Mouse (Mus musculus) midbrain, postnatal 0 days (tissue): ENCODE measurements around the gene Nos3. TPM values are rescaled to one million over a fixed set of nuclear protein-coding genes. Genes with fewer than 3 reads are reported as not detected.

Experiments
- ATAC-seq: fragments of 200-750 bp; cut with Nextera tagmentation; 2 replicates; pipeline ENCODE4 v1.8.0; 2017; ENCODE audit warnings: moderate number of reproducible peaks, mild to moderate bottlenecking, moderate TSS enrichment, moderate library complexity; ENCODE audit not compliant: low FRiP score
- DNase-seq: peaks from one replicate; pipeline ENCODE4 v3.0.0-alpha.2; 2015; ENCODE audit warnings: low spot score
- H3K27ac ChIP-seq: fragments of 300-500 bp; sonication (generic); 2 replicates; pipeline ENCODE4 v1.5.1; 2014; ENCODE audit warnings: low read depth, mild to moderate bottlenecking, low read length, mixed read lengths
- H3K27me3 ChIP-seq: fragments of 300-500 bp; sonication (generic); 2 replicates; pipeline ENCODE4 v1.6.1; 2014; ENCODE audit warnings: low read length, control low read depth, mixed read lengths; ENCODE audit not compliant: insufficient read depth
- H3K36me3 ChIP-seq: fragments of 300-500 bp; sonication (generic); 2 replicates; pipeline ENCODE4 v1.6.1; 2014; ENCODE audit warnings: low read length, control low read depth, mixed read lengths; ENCODE audit not compliant: insufficient read depth
- H3K4me1 ChIP-seq: fragments of 300-500 bp; sonication (generic); 2 replicates; pipeline ENCODE4 v1.6.1; 2014; ENCODE audit warnings: mild to moderate bottlenecking, control low read depth, antibody characterized with exemption, low read length, mixed read lengths; ENCODE audit not compliant: insufficient read depth
- H3K4me2 ChIP-seq: fragments of 300-500 bp; sonication (generic); 2 replicates; pipeline ENCODE4 v1.6.1; 2014; ENCODE audit warnings: low read depth, mild to moderate bottlenecking, low read length, mixed read lengths; ENCODE audit not compliant: poor library complexity, severe bottlenecking
- H3K4me3 ChIP-seq: fragments of 300-500 bp; sonication (generic); 2 replicates; pipeline ENCODE4 v1.5.1; 2014; ENCODE audit warnings: low read depth, mild to moderate bottlenecking, low read length, moderate library complexity
- H3K9ac ChIP-seq: fragments of 300-500 bp; sonication (generic); replicated peaks from 2 replicates; pipeline ENCODE4 v1.6.1; 2014; ENCODE audit warnings: mild to moderate bottlenecking, low read length, moderate library complexity, mixed read lengths; ENCODE audit not compliant: poor library complexity, severe bottlenecking
- H3K9me3 ChIP-seq: fragments of 300-500 bp; sonication (generic); 2 replicates; pipeline ENCODE4 v1.6.1; 2016; ENCODE audit warnings: low read length, control low read depth
- CTCF ChIP-seq: IDR thresholded peaks from 2 replicates; pipeline ENCODE4 v1.5.1; 2016; ENCODE audit warnings: antibody characterized with exemption, mild to moderate bottlenecking
- WGBS: fragments of 180-500 bp; shearing (Covaris S2); extraction: QIAGEN DNeasy Blood & Tissue Kit; methylation state at CpG from one replicate; pipeline ENCODE4 v1.1.7; 2014; 5-methylcytosine and 5-hydroxymethylcytosine counted together
- polyA plus RNA-seq: library from polyadenylated mRNA; unstranded; fragments of >200 nt; fragmentation: Nextera tagmentation; extraction: Ambion mirVana; gene quantifications from 2 replicates; pipeline ENCODE4 v1.2.1, GENCODE M21; 2015
- total RNA-seq: library from RNA; depleted of rRNA; stranded (reverse); fragments of >200 nt; gene quantifications from 2 replicates; pipeline ENCODE4 v1.2.3, GENCODE M21; 2014

Gene Nos3
- total and polyA plus RNA-seq, 2 experiments from 2014 or later = 7.0 to 14.2 TPM

DNA sequence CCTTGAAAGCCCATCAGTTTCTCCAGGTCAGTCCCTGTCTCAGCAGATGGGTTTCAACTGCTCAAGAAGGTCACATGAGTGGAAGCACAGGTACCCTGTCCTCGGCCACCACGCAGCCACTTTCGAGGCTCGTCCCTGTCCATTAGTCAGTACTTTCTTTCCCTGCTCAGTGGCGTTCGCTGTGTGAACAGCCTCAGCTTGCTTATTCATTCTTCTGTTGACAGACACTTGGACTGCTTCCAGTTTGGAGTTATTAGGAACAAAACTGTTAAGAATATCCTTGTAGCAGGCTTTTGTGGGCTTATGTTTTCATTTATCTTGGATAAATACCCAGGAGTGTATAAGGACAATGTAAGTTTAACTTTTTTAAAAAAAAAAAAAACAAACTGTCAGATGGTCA, 9.6 kb downstream of the Nos3 start:
- ATAC-seq (no peak), DNase-seq (peak; percentile 31)

DNA sequence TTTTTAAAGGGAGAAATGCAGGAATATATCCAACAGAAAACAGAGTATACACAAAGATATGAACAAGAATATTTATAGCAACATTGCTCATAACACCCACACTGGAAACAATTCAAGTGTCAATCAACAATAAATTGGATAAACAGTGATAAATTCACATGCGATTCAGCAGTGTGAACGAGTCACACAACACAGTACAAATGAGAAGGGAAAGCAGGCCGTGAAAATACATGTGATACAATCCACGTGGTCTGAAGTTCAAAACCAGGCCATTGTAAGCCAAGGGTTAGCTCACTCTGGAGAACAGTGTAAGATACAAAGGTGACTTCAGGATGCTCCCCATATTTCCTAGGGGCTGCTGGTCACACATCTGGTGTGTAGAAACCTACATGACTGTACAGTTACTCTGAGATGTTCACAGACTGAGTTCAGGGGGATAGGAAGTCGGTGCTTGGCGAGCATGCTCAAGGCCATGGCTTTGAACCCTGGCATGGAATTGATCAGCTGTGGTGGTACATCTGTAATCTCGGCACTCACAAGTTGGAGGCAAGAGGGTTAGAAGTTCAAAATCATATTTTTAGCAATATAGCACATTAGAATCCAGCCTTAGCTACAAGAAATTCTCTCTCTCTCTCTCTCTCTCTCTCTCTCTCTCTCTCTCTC, 10.2 kb downstream of the Nos3 start:
- Histone ChIP-seq H3K4me2 (no peak overlapping the region), H3K4me1 (no peaks in the 10 kb centered on the region), H3K9me3 (no peaks in the 10 kb centered on the region), H3K4me3 (no peak overlapping the region), H3K27me3 (no peaks in the 10 kb centered on the region), H3K36me3 (0 out of 2 replicates have a peak, but pooled peaks cover 2% of the 10 kb centered on the region), H3K27ac (no peak overlapping the region), H3K9ac (no peak overlapping the region)
- DNase-seq = no peak
- TF ChIP-seq CTCF = no peak
- 76% methylated on average over 7 of the region's 7 CpGs for WGBS
- ATAC-seq = no peak

More for the DNA sequence above, 9.6 kb downstream of the Nos3 start:
- no peak overlapping the region for H3K9ac ChIP-seq
- H3K4me2 ChIP-seq = no peak overlapping the region
- H3K36me3 ChIP-seq = 0 out of 2 replicates have a peak, but pooled peaks cover 2% of the 10 kb centered on the region
- no peaks in the 10 kb centered on the region for H3K27me3 ChIP-seq
- whole genome bisulfite sequencing = 46% methylated on average over 6 of the region's 6 CpGs
- H3K4me1 ChIP-seq = no peaks in the 10 kb centered on the region
- no peak overlapping the region for H3K27ac ChIP-seq
- no peak overlapping the region for H3K4me3 ChIP-seq
- no peak for TF ChIP-seq CTCF
- H3K9me3 ChIP-seq = no peaks in the 10 kb centered on the region

DNA sequence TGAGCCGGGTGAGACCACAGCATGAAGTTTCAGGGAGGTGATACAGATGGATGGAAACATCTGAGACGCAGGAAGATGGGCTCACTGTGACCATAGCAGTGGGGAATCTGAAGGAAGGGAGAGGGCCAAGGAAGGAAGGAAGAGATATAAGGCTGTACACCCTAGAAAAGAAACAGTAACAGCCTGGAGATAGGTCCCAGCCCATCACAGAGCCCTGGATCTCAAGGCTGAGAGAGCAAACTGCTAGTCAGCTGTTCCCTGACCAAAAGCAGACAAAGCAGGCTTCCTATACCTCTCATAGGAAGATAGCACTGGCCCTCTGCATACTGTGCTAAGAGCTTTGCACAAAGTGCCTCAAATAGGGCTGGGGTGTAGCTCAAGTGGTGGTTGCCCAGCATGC, 14.1 kb downstream of the Nos3 start:
- no peak for TF ChIP-seq CTCF
- H3K4me2 ChIP-seq = no peak overlapping the region
- H3K4me1 ChIP-seq = peaks cover 5% of the 10 kb centered on the region; the same call in 1 of the 2 replicates
- WGBS = 78% methylated on average over 2 of the region's 2 CpGs
- ATAC-seq (no peak), DNase-seq (no peak)
- no peak overlapping the region for H3K27ac ChIP-seq
- H3K27me3 ChIP-seq = no peaks in the 10 kb centered on the region
- H3K9me3 ChIP-seq = no peaks in the 10 kb centered on the region
- 0 out of 2 replicates have a peak, but pooled peaks cover 2% of the 10 kb centered on the region for H3K36me3 ChIP-seq
- no peak overlapping the region for H3K9ac ChIP-seq
- no peak overlapping the region for H3K4me3 ChIP-seq

DNA sequence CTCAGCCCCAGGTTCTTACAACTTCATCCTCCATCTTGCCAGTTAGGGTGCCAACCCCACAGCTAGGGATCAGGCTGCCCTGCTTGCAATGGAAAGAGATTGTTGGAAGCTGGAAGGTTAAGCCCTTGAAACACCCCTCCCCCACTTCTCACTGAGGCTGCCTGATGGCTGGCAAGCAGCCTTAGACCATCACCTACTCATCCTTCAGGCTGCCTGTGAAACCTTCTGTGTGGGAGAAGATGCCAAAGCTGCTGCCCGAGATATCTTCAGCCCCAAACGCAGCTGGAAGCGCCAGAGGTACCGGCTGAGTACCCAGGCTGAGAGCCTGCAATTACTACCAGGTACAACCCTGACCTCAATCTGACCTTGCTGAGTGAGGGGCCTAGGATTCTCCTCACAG, 14.9 kb downstream of the Nos3 start:
- TF ChIP-seq CTCF = no peak
- H3K27me3 ChIP-seq = no peaks in the 10 kb centered on the region
- WGBS = 82% methylated on average over 4 of the region's 4 CpGs
- H3K4me2 ChIP-seq = no peak overlapping the region
- H3K9ac ChIP-seq = no peak overlapping the region
- no peak overlapping the region for H3K4me3 ChIP-seq
- 0 out of 2 replicates have a peak, but pooled peaks cover 2% of the 10 kb centered on the region for H3K36me3 ChIP-seq
- H3K27ac ChIP-seq = no peak overlapping the region
- ATAC-seq (no peak), DNase-seq (no peak)
- peaks cover 11% of the 10 kb centered on the region for H3K4me1 ChIP-seq
- H3K9me3 ChIP-seq = no peaks in the 10 kb centered on the region

DNA sequence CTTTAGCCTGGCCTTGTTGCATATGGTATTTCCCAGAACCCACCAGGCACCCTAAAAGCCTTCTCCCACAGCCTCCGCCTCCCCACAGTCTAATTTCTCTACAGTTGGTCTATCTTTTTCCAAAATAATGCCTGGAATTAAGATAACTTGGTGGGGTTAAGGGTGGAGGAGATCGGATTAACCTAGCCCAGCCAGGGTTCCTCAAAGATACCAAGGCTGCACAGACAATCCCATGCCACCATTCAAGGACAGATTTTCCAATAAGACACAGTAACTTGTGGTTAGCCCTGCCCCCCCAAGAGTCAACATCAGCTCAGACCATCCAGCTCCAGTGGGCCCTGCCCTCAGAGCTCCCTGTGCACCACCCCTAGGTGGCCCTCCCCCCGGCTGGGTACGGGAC, 15.9 kb downstream of the Nos3 start:
- H3K9me3 ChIP-seq = no peaks in the 10 kb centered on the region
- WGBS = 90% methylated on average over 4 of the region's 4 CpGs
- no peak overlapping the region for H3K4me3 ChIP-seq
- 0 out of 2 replicates have a peak, but pooled peaks cover 2% of the 10 kb centered on the region for H3K36me3 ChIP-seq
- H3K27me3 ChIP-seq = no peaks in the 10 kb centered on the region
- no peak overlapping the region for H3K27ac ChIP-seq
- no peak for ATAC-seq
- no peak overlapping the region for H3K9ac ChIP-seq
- no peak for TF ChIP-seq CTCF
- peaks cover 13% of the 10 kb centered on the region for H3K4me1 ChIP-seq
- no peak for DNase-seq
- H3K4me2 ChIP-seq = no peak overlapping the region

DNA sequence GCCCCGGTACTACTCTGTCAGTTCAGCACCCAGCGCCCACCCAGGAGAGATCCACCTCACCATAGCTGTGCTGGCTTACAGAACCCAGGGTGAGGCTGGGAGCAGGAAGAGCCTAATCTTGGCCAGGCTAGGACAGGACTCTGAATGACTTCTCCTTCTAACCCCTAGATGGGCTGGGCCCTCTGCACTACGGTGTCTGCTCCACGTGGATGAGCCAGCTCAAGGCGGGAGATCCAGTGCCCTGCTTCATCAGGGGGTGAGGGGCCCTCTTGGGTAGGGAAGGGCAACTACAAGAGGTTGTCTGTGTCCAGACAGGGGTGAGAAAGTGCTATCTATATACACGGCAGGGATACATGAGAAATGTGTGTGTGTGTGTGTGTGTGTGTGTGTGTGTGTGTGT, 16.9 kb downstream of the Nos3 start:
- DNase-seq = no peak
- H3K9ac ChIP-seq = no peak overlapping the region
- H3K4me1 ChIP-seq = peaks cover 13% of the 10 kb centered on the region
- 67% methylated on average over 6 of the region's 6 CpGs for WGBS
- H3K27me3 ChIP-seq = 0 out of 2 replicates have a peak, but pooled peaks cover 4% of the 10 kb centered on the region
- no peak overlapping the region for H3K4me3 ChIP-seq
- no peaks in the 10 kb centered on the region for H3K9me3 ChIP-seq
- no peak for ATAC-seq
- no peak for TF ChIP-seq CTCF
- no peak overlapping the region for H3K27ac ChIP-seq
- no peak overlapping the region for H3K4me2 ChIP-seq
- 0 out of 2 replicates have a peak, but pooled peaks cover 2% of the 10 kb centered on the region for H3K36me3 ChIP-seq
